Mouse (Mus musculus): ENCODE results near the gene Atp6v1a.

Gene Atp6v1a

GRCm38 (mm10) chr16:44139536-44140185 lies at the start of gene Atp6v1a, which contains the start of gene Naa50:
Gene Atp6v1a (minus strand): TSS chr16:44139705.
Gene Naa50 (plus strand): TSS chr16:44139830.
- DNase-seq (ENCODE audit: low spot score), result peak; percentile 87

- no peak for DNase-seq (ENCODE audit: low spot score)
Observed at GRCm38 (mm10) chr16:44188766-44189165, 49.3 kb upstream of the Atp6v1a start.

GRCm38 (mm10) chr16:44187172-44187571 lies 47.7 kb upstream of the Atp6v1a start:
- DNase-seq (ENCODE audit: low spot score), result no peak

- no peak for DNase-seq (ENCODE audit: low spot score)
Observed at GRCm38 (mm10) chr16:44184769-44185168, 45.3 kb upstream of the Atp6v1a start.

GRCm38 (mm10) chr16:44182597-44182996 lies 43.1 kb upstream of the Atp6v1a start:
- no peak for DNase-seq (ENCODE audit: low spot score)

GRCm38 (mm10) chr16:44178555-44178954 lies 39.0 kb upstream of the Atp6v1a start:
- no peak for DNase-seq (ENCODE audit: low spot score)

- DNase-seq (ENCODE audit: low spot score), result no peak
Observed at GRCm38 (mm10) chr16:44176511-44176910, 37.0 kb upstream of the Atp6v1a start.

- DNase-seq (ENCODE audit: low spot score), result no peak
Observed at GRCm38 (mm10) chr16:44175001-44175400, 35.5 kb upstream of the Atp6v1a start.

GRCm38 (mm10) chr16:44173966-44174530 lies 34.5 kb upstream of the Atp6v1a start:
- DNase-seq (ENCODE audit: low spot score), result no peak

GRCm38 (mm10) chr16:44173155-44173941 lies 33.8 kb upstream of the Atp6v1a start, which contains the start of gene Usf3:
Gene Usf3 (plus strand): TSS chr16:44173246.
- peak; percentile 51 for DNase-seq (ENCODE audit: low spot score)

GRCm38 (mm10) chr16:44172297-44173154 lies 33.0 kb upstream of the Atp6v1a start:
- peak; percentile 96 for DNase-seq (ENCODE audit: low spot score)

GRCm38 (mm10) chr16:44168990-44169389 lies 29.5 kb upstream of the Atp6v1a start:
- DNase-seq (ENCODE audit: low spot score), result no peak

- DNase-seq (ENCODE audit: low spot score), result no peak
Observed at GRCm38 (mm10) chr16:44165182-44165581, 25.7 kb upstream of the Atp6v1a start.

GRCm38 (mm10) chr16:44163831-44164230 lies 24.3 kb upstream of the Atp6v1a start:
- DNase-seq (ENCODE audit: low spot score), result no peak

- DNase-seq (ENCODE audit: low spot score), result no peak
Observed at GRCm38 (mm10) chr16:44159325-44159724, 19.8 kb upstream of the Atp6v1a start.

- DNase-seq (ENCODE audit: low spot score), result no peak
Observed at GRCm38 (mm10) chr16:44154497-44155057, 15.1 kb upstream of the Atp6v1a start.

GRCm38 (mm10) chr16:44149002-44149767 lies 9.7 kb upstream of the Atp6v1a start:
- no peak for DNase-seq (ENCODE audit: low spot score)

- DNase-seq (ENCODE audit: low spot score), result no peak
Observed at GRCm38 (mm10) chr16:44141483-44141882, 2.0 kb upstream of the Atp6v1a start.

GRCm38 (mm10) chr16:44140186-44140787 lies 782 bp upstream of the Atp6v1a start:
- DNase-seq (ENCODE audit: low spot score), result peak; percentile 58

GRCm38 (mm10) chr16:44138979-44139535 lies 448 bp downstream of the Atp6v1a start:
- peak; percentile 88 for DNase-seq (ENCODE audit: low spot score)
